Mouse (Mus musculus) MEL (cell line): ENCODE measurements around the gene Xk. TPM values are rescaled to one million over a fixed set of nuclear protein-coding genes. Genes with fewer than 3 reads are reported as not detected.
"Not testable (repeated sequence)": the region's sequence is repeated elsewhere in the genome, so short reads cannot be mapped to it uniquely, and the experiment has no call there.

ENCODE experiments used
- DNase-seq: peaks from one replicate; pipeline ENCODE4 v3.0.0; 2011; ENCODE audit warnings: low read depth, low spot score
- H3K27ac ChIP-seq: 2 replicates; pipeline ENCODE4 v1.5.1; 2012; ENCODE audit warnings: low read depth, mild to moderate bottlenecking, control low read depth, low read length, moderate library complexity; ENCODE audit not compliant: control insufficient read depth
- H3K27me3 ChIP-seq, 2 experiments: fragments of 150-350 bp in 1 of 2; sonication (generic) in 1 of 2; 2 replicates each; pipeline ENCODE4 v1.6.1; 2012; ENCODE audit warnings: low read length in 2 of 2, mild to moderate bottlenecking in 2 of 2, improper control_type of control experiment in 1 of 2, moderate library complexity in 1 of 2; ENCODE audit not compliant: insufficient read depth in 2 of 2, control insufficient read depth in 1 of 2
- H3K36me3 ChIP-seq, 2 experiments: 2 replicates each; pipeline ENCODE4 v1.6.1; 2012 to 2014; ENCODE audit warnings: low read length in 2 of 2, improper control_type of control experiment in 1 of 2, inconsistent platforms in 1 of 2, mild to moderate bottlenecking in 1 of 2; ENCODE audit not compliant: insufficient read depth in 2 of 2, control insufficient read depth in 1 of 2
- H3K4me1 ChIP-seq, 2 experiments: fragments of 150-350 bp in 1 of 2; sonication (generic) in 1 of 2; 2 replicates each; pipeline ENCODE4 v1.6.1; 2012; ENCODE audit warnings: low read length in 2 of 2, improper control_type of control experiment in 1 of 2, mild to moderate bottlenecking in 1 of 2; ENCODE audit not compliant: insufficient read depth in 2 of 2, control insufficient read depth in 1 of 2
- H3K4me3 ChIP-seq, 2 experiments: fragments of 150-350 bp in 1 of 2; sonication (generic) in 1 of 2; 2 replicates each; pipeline ENCODE4 v1.5.1; 2012; ENCODE audit warnings: low read depth in 2 of 2, low read length in 2 of 2, mild to moderate bottlenecking in 2 of 2, moderate library complexity in 2 of 2, control low read depth in 1 of 2, improper control_type of control experiment in 1 of 2; ENCODE audit not compliant: control insufficient read depth in 1 of 2, insufficient read depth in 1 of 2
- H3K79me2 ChIP-seq: 2 replicates; pipeline ENCODE4 v1.6.1; 2012; ENCODE audit warnings: mild to moderate bottlenecking, low read length, moderate library complexity; ENCODE audit not compliant: control insufficient read depth, poor library complexity, insufficient read depth
- H3K9ac ChIP-seq: 2 replicates; pipeline ENCODE4 v1.6.1; 2012; ENCODE audit warnings: low read depth, mild to moderate bottlenecking, control low read depth, low read length, moderate library complexity; ENCODE audit not compliant: control insufficient read depth, poor library complexity, severe bottlenecking
- H3K9me3 ChIP-seq: fragments of 150-350 bp; sonication (generic); replicated peaks from 2 replicates; pipeline ENCODE4 v1.6.1; 2012; ENCODE audit warnings: mild to moderate bottlenecking, low read length, improper control_type of control experiment, moderate library complexity; ENCODE audit not compliant: insufficient read depth
- ELF1 ChIP-seq: IDR thresholded peaks from 2 replicates; pipeline ENCODE4 v1.6.1; 2014; ENCODE audit warnings: low read depth, mild to moderate bottlenecking, inconsistent platforms, low read length, improper control_type of control experiment, moderate library complexity
- EP300 ChIP-seq, 2 experiments: IDR thresholded peaks; 2 replicates each; pipeline ENCODE4 v1.6.1; 2011; ENCODE audit warnings: improper control_type of control experiment in 2 of 2, low read length in 2 of 2, low read depth in 1 of 2, mild to moderate bottlenecking in 1 of 2
- GATA1 ChIP-seq: IDR thresholded peaks from 2 replicates; pipeline ENCODE4 v1.6.1; 2011; ENCODE audit warnings: low read depth, low read length, improper control_type of control experiment
- MAX ChIP-seq: IDR thresholded peaks from 2 replicates; pipeline ENCODE4 v1.6.1; 2011; ENCODE audit warnings: low read length, improper control_type of control experiment
- MXI1 ChIP-seq: IDR thresholded peaks from 2 replicates; pipeline ENCODE4 v1.6.1; 2011; ENCODE audit warnings: mild to moderate bottlenecking, low read depth, low read length, improper control_type of control experiment
- RAD21 ChIP-seq: IDR thresholded peaks from 2 replicates; pipeline ENCODE4 v1.6.1; 2011; ENCODE audit warnings: mild to moderate bottlenecking, low read depth, low read length, improper control_type of control experiment
- TAL1 ChIP-seq: IDR thresholded peaks from 2 replicates; pipeline ENCODE4 v1.6.1; 2012; ENCODE audit warnings: mild to moderate bottlenecking, inconsistent platforms, low read length, moderate library complexity, mixed read lengths
- TCF12 ChIP-seq: IDR thresholded peaks from 2 replicates; pipeline ENCODE4 v1.6.1; 2014; ENCODE audit warnings: low read depth, mild to moderate bottlenecking, inconsistent platforms, low read length, improper control_type of control experiment, moderate library complexity
- ZKSCAN1 ChIP-seq: IDR thresholded peaks from 2 replicates; pipeline ENCODE4 v1.6.1; 2012; ENCODE audit warnings: low read depth, mild to moderate bottlenecking, inconsistent platforms, low read length, improper control_type of control experiment, moderate library complexity
- polyA plus RNA-seq, 2 experiments: library from polyadenylated mRNA; stranded (reverse) in 1 of 2; unstranded in 1 of 2; fragments of >175 nt in 1 of 2; fragments of >200 nt in 1 of 2; gene quantifications; 2 replicates each; pipeline versions ENCODE4 v1.2.1 to v1.2.4; 2012; ENCODE audit warnings: low replicate concordance in 2 of 2, low read depth in 1 of 2; ENCODE audit not compliant: insufficient read length in 2 of 2, insufficient read depth in 1 of 2, missing spikeins in 1 of 2
- total RNA-seq: library from RNA; depleted of rRNA; stranded (reverse); fragments of 300-350 nt; gene quantifications from 2 replicates; pipeline ENCODE4 v1.2.3, GENCODE M21; 2012

Gene Xk
- total and polyA plus RNA-seq, 3 experiments = 11.1 to 36.6 TPM; not detected in 1

- peak; percentile 38 for DNase-seq
- TF ChIP-seq TCF12 (peak; percentile 60; the same call in 1 of the 2 replicates), RAD21 (no peak), EP300 (IDR thresholded peaks at IDR 0.05; ENCODE audit: low read depth in 1 of 2, low read length in 2 of 2) (peak; percentile 55 to 64; a peak in 3 of 4 replicates), GATA1 (0 out of 2 replicates have a peak, but pooled peaks have one; percentile 37), ZKSCAN1 (no peak), MAX (no peak), TAL1 (peak; percentile 58), MXI1 (no peak), ELF1 (no peak)
- Histone ChIP-seq H3K36me3 (peaks cover 4 to 15% of the 10 kb centered on the region in 2 experiments), H3K27me3 (no peaks in the 10 kb centered on the region), H3K4me3 (no peak overlapping the region), H3K4me1 (peaks cover 5 to 6% of the 10 kb centered on the region in 2 experiments), H3K9ac (no peak overlapping the region), H3K9me3 (no peaks in the 10 kb centered on the region), H3K79me2 (peaks cover 3% of the 10 kb centered on the region), H3K27ac (no peak overlapping the region)
Observed at GRCm38 (mm10) chrX:9303455-9303854, 30.9 kb downstream of the Xk start.

- H3K9me3 ChIP-seq, H3K27me3 ChIP-seq, H3K9ac ChIP-seq, H3K27ac ChIP-seq, H3K79me2 ChIP-seq, DNase-seq, H3K36me3 ChIP-seq, H3K4me1 ChIP-seq, H3K4me3 ChIP-seq: not testable (repeated sequence)
- 0 out of 2 replicates have a peak, but pooled peaks have one; percentile 22 for TF ChIP-seq GATA1
Observed at GRCm38 (mm10) chrX:9316457-9316856, 43.9 kb downstream of the Xk start.

- H3K27me3 ChIP-seq, H3K36me3 ChIP-seq: not testable (repeated sequence)
Observed at GRCm38 (mm10) chrX:9327954-9328353, 55.4 kb downstream of the Xk start.

GRCm38 (mm10) chrX:9332366-9332962 lies 59.9 kb downstream of the Xk start:
- H3K4me1 ChIP-seq, H3K4me3 ChIP-seq, H3K79me2 ChIP-seq, H3K9ac ChIP-seq, H3K27ac ChIP-seq, DNase-seq, H3K27me3 ChIP-seq, H3K36me3 ChIP-seq, H3K9me3 ChIP-seq: not testable (repeated sequence)

More at GRCm38 (mm10) chrX:9327954-9328353, 55.4 kb downstream of the Xk start:
- H3K4me1 ChIP-seq, DNase-seq, H3K9me3 ChIP-seq, H3K27ac ChIP-seq, H3K79me2 ChIP-seq, H3K4me3 ChIP-seq, H3K9ac ChIP-seq: not testable (repeated sequence)

GRCm38 (mm10) chrX:9333035-9333434 lies 60.5 kb downstream of the Xk start:
- not testable (repeated sequence) for H3K9ac ChIP-seq, DNase-seq, H3K4me1 ChIP-seq, H3K4me3 ChIP-seq, H3K27ac ChIP-seq, H3K79me2 ChIP-seq, H3K27me3 ChIP-seq, H3K9me3 ChIP-seq, H3K36me3 ChIP-seq

- H3K79me2 ChIP-seq, H3K4me1 ChIP-seq, H3K27me3 ChIP-seq, DNase-seq, H3K9ac ChIP-seq, H3K4me3 ChIP-seq, H3K9me3 ChIP-seq, H3K36me3 ChIP-seq, H3K27ac ChIP-seq: not testable (repeated sequence)
Observed at GRCm38 (mm10) chrX:9334996-9335395, 62.4 kb downstream of the Xk start.
